Mouse (Mus musculus): ENCODE results near the gene Fads3. TPM values are rescaled to one million over a fixed set of nuclear protein-coding genes. Genes with fewer than 3 reads are reported as not detected.
A peak's percentile ranks its signal among the peaks of the same experiment; 100 is the strongest.

Gene Fads3
- polyA plus RNA-seq, 1 experiment from 2014 or later, result 15.2 TPM

DNA sequence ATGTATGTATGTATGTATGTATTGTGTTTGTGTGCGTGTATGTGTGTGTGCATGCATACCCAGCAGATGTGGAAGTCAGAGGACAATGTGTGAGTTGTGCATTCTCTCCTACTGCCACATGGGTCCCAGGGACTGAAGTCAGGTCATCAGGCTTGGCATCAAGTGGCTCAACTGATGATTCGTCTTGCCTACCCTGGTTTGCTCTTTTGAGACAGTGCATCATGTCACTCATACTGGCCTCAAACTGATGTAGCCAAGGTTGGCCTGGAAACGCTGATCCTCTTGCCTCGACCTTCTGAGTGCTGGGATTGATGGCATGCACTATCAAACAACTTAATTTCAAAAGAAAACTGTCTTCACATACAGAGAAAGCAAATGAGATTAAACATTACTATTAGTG, 52.5 kb downstream of the Fads3 start:
- H3K36me3 ChIP-seq, result peaks cover 69% of the 10 kb centered on the region
- peaks cover 47% of the 10 kb centered on the region for H3K4me1 ChIP-seq (replicated peaks)
- no peak overlapping the region for H3K4me3 ChIP-seq
- no peak for ATAC-seq (ENCODE audit: low FRiP score)
- no peaks in the 10 kb centered on the region for H3K9me3 ChIP-seq
- H3K27me3 ChIP-seq, result no peaks in the 10 kb centered on the region
- WGBS, result 86% methylated on average over 4 of the region's 4 CpGs
- no peak overlapping the region for H3K4me2 ChIP-seq
- no peak overlapping the region for H3K27ac ChIP-seq
- H3K9ac ChIP-seq, result no peak overlapping the region

GRCm38 (mm10) chr19:10094695-10095094, 53.3 kb downstream of the Fads3 start:
- 84% methylated on average over 4 of the region's 4 CpGs for WGBS
- H3K4me1 ChIP-seq (replicated peaks), result peaks cover 56% of the 10 kb centered on the region
- ATAC-seq (ENCODE audit: low FRiP score), result no peak
- H3K36me3 ChIP-seq, result peaks cover 60% of the 10 kb centered on the region
- H3K9ac ChIP-seq, result peak overlapping the region; percentile 93
- 0 out of 2 replicates have a peak overlapping the region, but pooled peaks have one; percentile 15 for H3K4me2 ChIP-seq
- no peaks in the 10 kb centered on the region for H3K9me3 ChIP-seq
- 0 out of 2 replicates have a peak overlapping the region, but pooled peaks have one; percentile 4 for H3K4me3 ChIP-seq
- H3K27ac ChIP-seq, result no peak overlapping the region; the same call in 1 of the 2 replicates
- no peaks in the 10 kb centered on the region for H3K27me3 ChIP-seq

GRCm38 (mm10) chr19:10096371-10096876, 55.1 kb downstream of the Fads3 start:
- H3K9ac ChIP-seq, result peak overlapping the region; percentile 93; the same call in 1 of the 2 replicates
- WGBS, result 90% methylated on average over 2 of the region's 2 CpGs
- H3K4me3 ChIP-seq, result 0 out of 2 replicates have a peak overlapping the region, but pooled peaks have one; percentile 24
- H3K4me1 ChIP-seq (replicated peaks), result peaks cover 63% of the 10 kb centered on the region
- no peak for ATAC-seq (ENCODE audit: low FRiP score)
- H3K4me2 ChIP-seq, result peak overlapping the region; percentile 96; the same call in 1 of the 2 replicates
- H3K27me3 ChIP-seq, result no peaks in the 10 kb centered on the region
- H3K27ac ChIP-seq, result no peak overlapping the region; the same call in 1 of the 2 replicates
- no peaks in the 10 kb centered on the region for H3K9me3 ChIP-seq
- H3K36me3 ChIP-seq, result peaks cover 43% of the 10 kb centered on the region

DNA sequence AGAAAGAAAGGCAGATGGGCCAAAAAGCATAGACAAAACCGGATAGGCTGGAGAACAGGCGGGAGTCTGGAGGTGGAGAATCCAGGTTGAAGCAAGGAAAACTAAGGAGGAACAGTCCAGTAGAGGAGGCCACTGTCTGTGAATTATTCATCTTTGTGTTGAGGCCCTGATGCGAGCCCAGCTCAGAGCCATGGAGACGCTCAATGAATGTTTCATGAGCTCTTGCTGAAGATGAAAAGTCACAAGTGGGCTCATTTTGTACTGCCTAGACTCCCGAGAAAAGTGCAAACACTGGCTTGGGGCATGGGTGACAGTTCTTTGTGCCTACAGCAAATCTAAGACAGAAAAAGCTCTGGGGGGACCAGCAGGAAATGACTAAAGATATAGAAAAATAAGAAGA, 56.5 kb downstream of the Fads3 start:
- no peaks in the 10 kb centered on the region for H3K27me3 ChIP-seq
- WGBS, result 26% methylated on average over 5 of the region's 5 CpGs
- ATAC-seq (ENCODE audit: low FRiP score), result no peak
- H3K4me2 ChIP-seq, result peak overlapping the region; percentile 96
- H3K36me3 ChIP-seq, result peaks cover 33% of the 10 kb centered on the region
- peaks cover 66% of the 10 kb centered on the region for H3K4me1 ChIP-seq (replicated peaks)
- peak overlapping the region; percentile 24 for H3K4me3 ChIP-seq
- peak overlapping the region; percentile 93 for H3K9ac ChIP-seq
- peak overlapping the region; percentile 67 for H3K27ac ChIP-seq
- H3K9me3 ChIP-seq, result no peaks in the 10 kb centered on the region

- H3K9ac ChIP-seq, result peak overlapping the region; percentile 93
- peaks cover 13% of the 10 kb centered on the region for H3K36me3 ChIP-seq
- H3K27me3 ChIP-seq, result no peaks in the 10 kb centered on the region
- peak overlapping the region; percentile 80 for H3K4me3 ChIP-seq
- H3K4me1 ChIP-seq (replicated peaks), result peaks cover 53% of the 10 kb centered on the region
- ATAC-seq (ENCODE audit: low FRiP score), result peak; percentile 66
- H3K27ac ChIP-seq, result peak overlapping the region; percentile 98
- H3K4me2 ChIP-seq, result peak overlapping the region; percentile 96
- under 1% methylated on average over 21 of the region's 21 CpGs for WGBS
- H3K9me3 ChIP-seq, result no peaks in the 10 kb centered on the region
These were observed 59.3 kb downstream of the Fads3 start for GRCm38 (mm10) chr19:10100631-10101071.

DNA sequence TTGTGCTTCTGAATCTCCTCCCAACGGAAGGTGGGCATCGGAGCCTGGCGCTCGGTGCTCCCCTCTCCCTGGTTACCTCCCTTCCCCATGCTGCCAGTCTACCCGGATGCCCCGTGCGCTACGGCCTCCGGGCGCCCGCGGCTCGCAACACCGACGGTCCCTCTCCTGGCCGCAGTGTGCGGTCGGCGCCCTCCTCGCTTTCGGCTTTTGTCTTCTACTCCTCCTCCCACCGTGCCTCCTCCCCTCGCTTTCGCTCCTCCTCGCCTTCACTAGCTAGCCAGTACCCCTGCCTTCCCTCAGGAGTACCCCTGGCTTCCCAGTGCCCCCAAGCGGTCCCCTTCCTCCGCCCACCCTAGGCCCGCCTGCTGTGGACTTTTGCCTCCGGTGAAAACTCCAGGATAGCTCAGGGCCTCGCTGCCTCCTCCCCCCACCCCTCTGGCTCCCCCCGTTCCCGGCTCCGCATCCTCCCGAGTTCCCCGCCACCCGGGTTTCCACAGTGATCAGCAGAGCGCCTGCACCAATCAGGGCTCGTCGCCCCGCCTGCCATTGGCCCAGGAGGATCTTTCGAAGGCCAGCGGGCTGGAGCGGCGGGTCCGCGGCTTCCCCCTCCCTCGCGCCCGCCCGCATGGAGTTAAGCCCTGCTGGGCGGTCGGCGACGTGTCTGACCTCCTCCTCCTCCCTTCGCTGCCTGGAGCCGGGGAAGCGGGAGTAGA, 60.1 kb downstream of the Fads3 start, which contains the start of gene Fads2:
Gene Fads2, minus strand, starts transcription at position 406 of the 713 bp plus-strand sequence.
- H3K4me1 ChIP-seq (replicated peaks), result peaks cover 44% of the 10 kb centered on the region
- peak within 1 kb of the TSS; percentile 96 for H3K4me2 ChIP-seq
- no peaks in the 10 kb centered on the region for H3K27me3 ChIP-seq
- H3K36me3 ChIP-seq, result peaks cover 6% of the 10 kb centered on the region
- 1% methylated on average over 48 of the region's 57 CpGs for WGBS
- H3K4me3 ChIP-seq, result peak within 1 kb of the TSS; percentile 80
- H3K27ac ChIP-seq, result peak within 1 kb of the TSS; percentile 98
- H3K9ac ChIP-seq, result peak within 1 kb of the TSS; percentile 93
- no peaks in the 10 kb centered on the region for H3K9me3 ChIP-seq
- ATAC-seq (ENCODE audit: low FRiP score), result peak; percentile 96

GRCm38 (mm10) chr19:10102054-10102700, 60.8 kb downstream of the Fads3 start:
- Histone ChIP-seq H3K36me3 (no peaks in the 10 kb centered on the region), H3K4me1 (replicated peaks) (peaks cover 37% of the 10 kb centered on the region), H3K27ac (peak overlapping the region; percentile 98), H3K9me3 (no peaks in the 10 kb centered on the region), H3K4me2 (peak overlapping the region; percentile 96), H3K27me3 (no peaks in the 10 kb centered on the region), H3K9ac (peak overlapping the region; percentile 93), H3K4me3 (peak overlapping the region; percentile 80)
- peak; percentile 71 for ATAC-seq (ENCODE audit: low FRiP score)
- WGBS, result 4% methylated on average over 19 of the region's 25 CpGs

GRCm38 (mm10) chr19:10104234-10104633, 62.9 kb downstream of the Fads3 start:
- 90% methylated on average over 6 of the region's 6 CpGs for WGBS

GRCm38 (mm10) chr19:10105034-10105493, 63.7 kb downstream of the Fads3 start:
- Histone ChIP-seq H3K27me3 (no peaks in the 10 kb centered on the region), H3K9me3 (no peaks in the 10 kb centered on the region), H3K4me1 (replicated peaks) (peaks cover 8% of the 10 kb centered on the region), H3K9ac (no peak overlapping the region), H3K27ac (no peak overlapping the region), H3K4me3 (no peak overlapping the region), H3K4me2 (no peak overlapping the region), H3K36me3 (no peaks in the 10 kb centered on the region)
- ATAC-seq (ENCODE audit: low FRiP score), result no peak
- 87% methylated on average over 10 of the region's 10 CpGs for WGBS

More at GRCm38 (mm10) chr19:10104234-10104633, 62.9 kb downstream of the Fads3 start:
- peaks cover 17% of the 10 kb centered on the region for H3K4me1 ChIP-seq (replicated peaks)
- no peaks in the 10 kb centered on the region for H3K36me3 ChIP-seq
- no peak overlapping the region for H3K9ac ChIP-seq
- no peak overlapping the region for H3K4me3 ChIP-seq
- no peaks in the 10 kb centered on the region for H3K9me3 ChIP-seq
- H3K27ac ChIP-seq, result no peak overlapping the region
- no peak overlapping the region for H3K4me2 ChIP-seq
- H3K27me3 ChIP-seq, result no peaks in the 10 kb centered on the region
- ATAC-seq (ENCODE audit: low FRiP score), result no peak

DNA sequence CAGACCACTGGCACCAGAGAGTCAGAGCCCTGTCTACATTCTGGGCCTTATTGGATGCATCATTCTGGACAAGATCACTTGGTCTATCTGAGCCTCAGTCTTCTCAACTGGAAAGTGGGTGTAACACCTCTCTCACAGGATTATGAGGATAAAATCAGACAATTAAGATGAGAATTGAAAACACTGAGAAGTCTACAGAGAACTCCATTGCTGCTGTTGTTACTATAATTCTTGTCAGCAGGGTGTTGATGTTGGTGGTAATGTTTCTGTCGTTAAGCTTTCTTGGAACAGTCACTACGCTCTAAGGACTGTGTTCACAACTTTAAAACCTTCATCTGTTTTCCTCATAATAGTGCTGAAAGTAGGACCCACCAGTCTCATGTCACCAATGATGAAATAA, 65.3 kb downstream of the Fads3 start:
- Histone ChIP-seq H3K36me3 (no peaks in the 10 kb centered on the region), H3K4me2 (no peak overlapping the region), H3K4me1 (replicated peaks) (peaks cover 4% of the 10 kb centered on the region), H3K9ac (no peak overlapping the region), H3K27me3 (no peaks in the 10 kb centered on the region), H3K4me3 (no peak overlapping the region), H3K27ac (no peak overlapping the region), H3K9me3 (no peaks in the 10 kb centered on the region)
- WGBS, result 87% methylated on average over 2 of the region's 2 CpGs
- ATAC-seq (ENCODE audit: low FRiP score), result no peak

DNA sequence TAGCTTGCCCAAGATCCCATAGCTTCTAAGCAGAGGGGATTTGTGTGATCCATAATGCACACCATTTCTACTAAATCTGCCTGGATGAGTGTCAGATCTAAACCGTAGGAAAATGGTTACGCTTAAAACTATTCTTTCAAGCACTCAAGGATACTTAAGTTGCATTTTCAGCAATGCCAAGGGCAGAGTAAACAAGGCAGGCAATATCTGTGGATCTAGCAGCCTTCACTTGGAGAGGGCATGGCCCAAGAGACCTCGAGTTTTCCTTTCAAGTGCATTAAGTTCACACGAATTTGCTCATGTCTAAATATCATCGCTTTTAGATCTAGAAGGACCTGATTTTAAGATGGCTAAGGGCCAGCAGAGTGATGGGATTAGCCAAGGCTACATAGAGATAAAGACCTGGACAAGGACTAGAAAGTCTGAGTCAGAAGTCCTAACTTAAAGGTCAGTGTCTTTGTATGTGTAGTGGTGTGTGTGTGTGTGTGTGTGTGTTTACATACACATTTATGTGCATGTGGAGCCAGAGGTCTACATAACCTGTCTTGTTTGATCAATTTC, 65.8 kb downstream of the Fads3 start:
- no peak for ATAC-seq (ENCODE audit: low FRiP score)

GRCm38 (mm10) chr19:10108129-10108528, 66.8 kb downstream of the Fads3 start:
- Histone ChIP-seq H3K4me3 (no peak overlapping the region), H3K27ac (no peak overlapping the region), H3K9ac (no peak overlapping the region), H3K9me3 (no peaks in the 10 kb centered on the region), H3K4me2 (no peak overlapping the region), H3K27me3 (no peaks in the 10 kb centered on the region), H3K36me3 (no peaks in the 10 kb centered on the region), H3K4me1 (replicated peaks) (no peaks in the 10 kb centered on the region)
- ATAC-seq (ENCODE audit: low FRiP score), result no peak
- 88% methylated on average over 1 of the region's 1 CpGs for WGBS

More for the DNA sequence above, 65.8 kb downstream of the Fads3 start:
- Histone ChIP-seq H3K4me2 (no peak overlapping the region), H3K4me1 (replicated peaks) (peaks cover 4% of the 10 kb centered on the region), H3K4me3 (no peak overlapping the region), H3K27me3 (no peaks in the 10 kb centered on the region), H3K36me3 (no peaks in the 10 kb centered on the region), H3K9me3 (no peaks in the 10 kb centered on the region), H3K27ac (no peak overlapping the region), H3K9ac (no peak overlapping the region)
- 93% methylated on average over 5 of the region's 5 CpGs for WGBS

All from hindbrain, embryonic 13.5 days (tissue).